Mouse (Mus musculus) neural tube, embryonic 10.5 days (tissue): ENCODE results near the gene Lcn6.
"Not testable (repeated sequence)": the region's sequence is repeated elsewhere in the genome, so short reads cannot be mapped to it uniquely, and the experiment has no call there.

Source experiments
- DNase-seq: peaks from one replicate; pipeline ENCODE4 v3.0.0-alpha.2; 2017; ENCODE audit warnings: low spot score; ENCODE audit errors: extremely low spot score

The Lcn6 gene

DNA sequence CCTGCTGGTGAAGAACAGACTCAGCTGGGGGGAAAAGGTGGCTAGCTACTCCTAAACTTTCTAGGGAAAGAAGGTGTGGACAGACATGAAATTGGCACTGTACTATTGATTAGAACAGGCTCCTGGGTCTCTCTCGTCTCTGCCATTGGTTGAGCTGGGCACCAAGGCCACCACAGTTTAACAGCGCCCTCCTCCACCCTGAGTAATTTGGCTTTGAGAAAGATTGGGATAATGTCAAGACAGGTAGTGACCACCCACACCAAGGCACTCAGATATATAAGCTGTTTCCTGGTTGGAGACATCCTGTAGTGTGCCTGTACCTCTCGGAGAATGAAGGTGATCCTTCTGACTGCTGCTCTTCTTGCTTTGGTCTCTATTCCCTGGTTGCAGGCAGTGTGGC, at the start of gene Lcn6:
Lcn6 (plus strand) TSS at position 301 of the 400 bp plus-strand sequence.
- no peak for DNase-seq

DNA sequence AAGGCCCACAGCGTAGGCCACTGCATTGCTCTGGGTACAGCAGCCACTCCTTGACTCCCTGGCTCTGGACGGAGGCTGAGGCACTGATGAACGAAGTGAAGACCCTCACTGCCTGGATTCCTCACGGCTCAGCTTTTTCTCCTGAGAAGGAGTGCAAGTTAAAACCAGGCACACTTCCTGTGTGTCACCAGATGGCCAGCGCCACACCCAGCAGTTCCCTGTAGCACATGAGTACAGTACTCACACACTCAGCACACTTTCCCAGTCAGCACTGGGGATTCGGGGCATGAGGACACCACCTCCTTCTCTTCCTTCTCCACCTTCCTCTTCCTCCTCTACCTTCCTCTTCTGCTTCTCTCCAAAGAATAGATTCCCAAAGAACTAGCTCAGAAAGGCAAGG, 48.8 kb upstream of the Lcn6 start, which contains the start of gene Fcna:
Fcna (minus strand) TSS at position 220 of the 400 bp plus-strand sequence.
- DNase-seq = no peak

DNA sequence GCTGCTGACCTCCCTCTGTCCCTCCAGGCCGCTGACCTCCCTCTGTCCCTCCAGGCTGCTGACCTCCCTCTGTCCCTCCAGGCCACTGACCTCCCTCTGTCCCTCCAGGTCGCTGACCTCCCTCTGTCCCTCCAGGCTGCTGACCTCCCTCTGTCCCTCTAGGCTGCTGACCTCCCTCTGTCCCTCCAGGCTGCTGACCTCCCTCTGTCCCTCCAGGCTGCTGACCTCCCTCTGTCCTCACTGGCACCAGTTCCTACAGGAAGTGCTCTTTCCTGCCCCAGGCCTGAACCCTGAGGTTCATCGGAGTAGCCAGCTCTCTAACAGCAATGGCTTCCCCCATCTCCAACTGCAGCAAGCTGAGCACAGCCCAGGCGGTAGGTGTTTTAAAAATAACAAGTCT, 47.8 kb upstream of the Lcn6 start:
- DNase-seq = no peak

DNA sequence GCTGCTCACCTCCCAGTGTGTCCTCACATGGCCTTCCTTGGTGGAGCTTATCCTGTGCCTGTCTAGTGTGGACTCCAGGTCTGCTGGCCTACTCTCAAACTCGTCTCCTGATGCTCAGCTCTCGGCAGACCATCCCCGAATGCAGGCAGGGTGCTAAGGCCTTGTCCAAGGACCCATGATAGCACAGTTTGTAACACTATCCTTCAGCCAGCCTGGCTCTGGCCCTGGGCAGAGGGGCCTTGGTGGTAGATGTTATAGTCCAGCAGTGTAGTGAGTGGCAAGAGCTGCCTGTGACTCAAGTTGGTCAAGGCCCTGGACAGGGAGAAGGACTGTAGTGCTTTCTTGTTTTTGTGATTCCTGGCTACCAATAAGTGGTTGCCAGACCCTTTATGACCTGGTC, 43.0 kb upstream of the Lcn6 start:
- DNase-seq = no peak

DNA sequence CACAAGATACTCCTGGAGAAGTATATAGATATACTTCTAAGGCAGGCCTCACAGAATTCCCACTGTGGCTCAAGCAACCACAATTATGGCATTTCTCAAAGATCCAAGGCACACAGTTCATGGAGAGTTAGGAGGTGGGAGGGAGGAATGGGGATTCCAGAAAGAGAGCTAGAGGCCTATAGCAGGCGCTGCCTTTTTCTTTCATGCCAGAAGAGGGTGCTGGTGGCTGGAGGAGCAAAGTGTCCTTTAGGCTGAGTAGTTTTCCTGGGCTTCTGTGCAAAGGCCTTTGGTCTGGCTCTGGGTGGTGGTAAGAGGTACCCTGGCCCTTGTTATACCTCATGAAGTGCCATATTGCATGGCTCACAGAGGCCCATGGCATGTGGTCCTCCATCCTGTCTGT, 42.5 kb upstream of the Lcn6 start:
- no peak for DNase-seq

DNA sequence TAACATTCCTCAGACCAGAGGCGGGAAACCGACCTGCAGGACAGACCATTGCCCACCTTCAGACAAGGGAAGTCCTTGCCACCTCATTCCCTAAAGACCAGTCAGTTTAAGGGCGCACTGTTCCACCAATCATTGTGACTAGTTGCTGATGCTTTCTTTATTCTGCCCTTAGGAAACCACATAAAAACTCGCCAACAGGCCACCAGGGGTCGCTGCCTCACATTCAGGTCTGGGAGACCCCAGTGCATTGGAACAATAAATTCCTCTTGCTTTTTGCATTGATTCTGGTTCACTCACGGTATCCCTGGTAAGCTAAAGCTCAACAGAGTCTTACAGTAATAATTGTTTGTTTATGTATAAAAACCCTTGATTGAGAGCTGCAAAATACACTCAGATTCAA, 36.7 kb upstream of the Lcn6 start:
- peak; percentile 55 for DNase-seq

DNA sequence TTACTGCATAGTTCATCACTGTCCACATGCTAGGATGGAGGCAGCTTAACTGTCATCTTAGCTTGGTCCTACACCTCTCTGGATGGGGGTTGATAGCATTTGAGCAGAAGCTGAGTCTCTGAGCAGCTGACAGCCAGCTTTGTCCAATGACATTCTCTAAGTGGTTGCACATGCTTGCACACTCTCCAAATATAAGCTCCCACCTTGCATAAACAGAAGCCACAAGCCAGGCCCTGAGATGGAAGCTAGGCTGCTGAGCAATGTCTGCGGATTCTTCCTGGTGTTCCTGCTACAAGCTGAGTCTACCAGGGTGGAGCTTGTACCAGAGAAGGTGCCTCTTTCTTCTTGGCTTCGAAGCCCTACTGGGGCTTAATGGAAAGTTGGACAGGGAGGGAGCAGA, 23.7 kb upstream of the Lcn6 start, which contains the start of gene Lcn8:
Lcn8 (plus strand) TSS at position 219 of the 400 bp plus-strand sequence.
- no peak for DNase-seq

DNA sequence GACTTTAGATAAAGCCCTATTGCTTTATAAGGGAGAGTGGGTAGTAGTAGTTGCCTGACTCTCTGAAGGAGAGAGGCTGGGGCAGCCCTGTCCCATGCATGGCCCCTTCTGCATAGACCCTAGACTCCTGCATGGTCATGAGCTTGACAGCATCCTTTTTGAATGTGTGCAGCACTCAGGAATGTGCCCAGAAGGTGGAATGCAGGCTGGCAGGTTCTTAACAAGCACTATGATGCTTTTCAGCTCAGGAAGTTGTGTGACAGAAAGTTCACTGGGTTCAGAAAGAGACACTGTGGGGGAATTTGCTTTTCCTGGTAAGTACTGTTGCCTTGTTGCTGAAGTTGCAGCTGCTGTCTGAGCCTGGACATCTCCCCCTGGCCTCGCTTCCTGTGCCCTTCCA, 22.1 kb upstream of the Lcn6 start:
- DNase-seq = no peak

DNA sequence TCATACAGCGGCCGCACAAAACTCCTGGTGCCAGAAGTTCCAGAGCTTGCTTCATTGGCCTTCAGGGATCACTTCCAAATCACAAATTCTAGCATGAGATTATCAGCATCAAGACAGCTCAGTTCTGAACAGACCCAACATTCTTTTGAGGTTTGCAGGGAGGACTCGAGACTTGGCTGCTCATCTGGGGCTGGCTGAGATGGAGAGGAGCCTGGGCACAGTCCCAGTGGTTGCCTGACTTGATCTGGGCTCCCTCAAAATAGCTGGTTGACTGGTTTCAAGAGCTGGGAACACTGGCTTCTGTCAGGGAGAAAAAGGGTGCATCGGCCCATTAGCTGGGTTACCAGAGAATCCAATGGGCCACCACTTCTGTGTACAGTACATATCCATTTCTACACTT, 19.9 kb upstream of the Lcn6 start:
- DNase-seq = no peak

DNA sequence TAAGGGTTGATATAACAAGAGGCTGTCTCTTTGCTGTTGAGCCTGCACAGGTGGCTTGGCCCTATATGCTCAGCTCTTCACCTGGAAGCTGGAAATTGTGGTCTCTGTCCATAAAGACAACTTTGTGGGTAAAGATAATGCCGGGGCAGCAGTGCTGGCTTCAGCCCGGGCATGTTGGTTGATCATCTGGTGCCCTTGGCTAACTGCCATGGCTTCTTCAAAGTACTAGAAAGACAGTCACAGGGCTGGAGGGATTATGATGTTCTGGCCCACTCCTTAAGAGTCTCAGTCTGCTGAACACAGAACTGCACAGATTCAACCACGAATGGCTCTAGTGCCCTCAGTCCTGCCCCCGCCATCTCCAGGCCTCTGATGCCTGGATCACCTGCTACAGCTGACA, 19.3 kb upstream of the Lcn6 start:
- DNase-seq = no peak

DNA sequence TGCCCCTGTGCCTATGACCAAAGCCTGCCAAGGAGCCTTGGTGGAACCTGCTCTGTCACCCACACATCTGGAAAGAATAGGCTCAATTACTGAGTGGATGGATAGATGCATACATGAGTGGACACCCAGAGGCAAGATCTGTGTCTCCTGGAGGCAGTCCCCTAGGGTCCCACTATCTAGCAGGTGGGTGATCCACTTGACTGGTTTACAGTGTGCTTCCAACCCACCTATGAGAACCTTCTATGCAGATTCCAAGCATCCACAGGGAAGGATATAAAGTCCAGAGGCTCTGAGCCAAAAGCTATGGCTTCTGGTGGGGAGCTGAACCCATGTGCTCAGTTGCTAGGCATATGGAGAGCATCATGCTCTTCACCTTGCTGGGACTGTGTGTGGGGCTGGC, 18.9 kb upstream of the Lcn6 start, which contains the start of gene Lcn5:
Lcn5 (plus strand) TSS at position 301 of the 400 bp plus-strand sequence.
- no peak for DNase-seq

DNA sequence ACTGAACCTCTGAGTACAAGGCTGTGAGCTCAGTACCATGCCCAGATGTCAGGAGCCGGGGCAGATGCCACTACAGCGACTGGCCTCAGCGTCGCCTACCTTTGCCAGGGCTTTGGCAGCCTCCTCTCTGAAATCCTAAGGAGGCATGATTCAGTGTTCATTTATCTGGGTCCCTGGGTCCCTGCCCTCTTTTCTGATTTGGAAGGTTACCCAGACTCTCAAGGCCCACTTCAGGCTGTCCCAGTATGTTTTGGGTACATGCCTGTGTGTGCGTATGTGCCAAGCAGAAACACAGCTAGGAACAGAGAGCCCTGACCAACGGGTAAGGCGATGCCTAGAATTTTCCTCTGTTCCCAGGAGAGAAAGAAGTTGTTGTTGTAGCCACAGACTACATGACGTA, 16.3 kb upstream of the Lcn6 start:
- no peak for DNase-seq

DNA sequence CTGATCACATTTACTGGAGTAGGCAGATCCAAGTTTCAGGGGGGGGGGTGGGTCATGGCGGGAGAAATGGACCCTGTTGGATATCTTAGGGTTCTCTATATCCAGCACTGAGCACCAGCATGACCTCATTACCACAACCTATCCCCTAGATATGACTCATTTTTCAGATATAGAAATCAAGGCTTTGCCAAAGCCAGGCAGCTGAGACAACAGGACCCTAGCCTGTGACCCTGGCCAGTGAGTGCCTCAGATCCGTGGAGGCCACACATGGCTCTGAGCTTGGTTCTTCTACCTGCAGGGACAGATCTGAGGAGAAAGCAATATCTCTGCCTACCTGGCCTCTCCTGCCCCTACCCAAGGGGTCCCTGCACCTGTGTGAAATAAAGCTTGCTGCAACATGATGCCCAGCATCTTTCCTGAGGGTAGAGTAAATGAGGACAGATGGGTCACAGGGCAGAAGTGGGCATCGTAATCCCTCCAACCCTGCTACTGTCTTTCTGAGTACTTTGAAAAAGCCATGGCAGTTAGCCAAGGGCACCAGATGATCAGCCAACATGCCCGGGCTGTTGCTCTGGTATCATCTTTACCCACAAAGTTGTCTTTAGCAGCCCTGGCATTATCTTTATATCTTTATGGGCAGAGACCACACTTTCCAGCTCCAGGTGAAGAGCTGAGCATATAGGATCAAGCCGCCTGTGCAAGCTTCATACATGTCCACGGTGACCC, 15.2 kb upstream of the Lcn6 start:
- DNase-seq = no peak

DNA sequence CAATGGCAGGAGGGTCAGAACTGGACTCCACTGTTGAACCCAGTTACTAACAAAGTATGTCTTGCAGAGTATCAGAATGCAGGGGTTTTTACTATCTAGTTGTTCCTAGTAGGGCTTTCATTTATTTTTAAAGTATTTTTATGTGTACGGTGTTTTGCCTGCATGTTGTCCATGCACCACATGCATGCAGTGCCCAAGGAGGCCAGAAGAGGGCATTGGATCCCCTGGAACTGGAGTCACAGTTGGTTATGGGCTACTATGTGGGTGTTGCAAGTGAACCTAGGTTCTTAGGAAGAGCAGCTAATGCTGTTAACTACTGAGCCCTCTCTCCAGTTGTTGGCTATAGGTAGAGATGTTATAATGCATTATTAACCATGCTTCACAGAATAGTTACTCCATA, 13.1 kb upstream of the Lcn6 start:
- DNase-seq = peak; percentile 50

DNA sequence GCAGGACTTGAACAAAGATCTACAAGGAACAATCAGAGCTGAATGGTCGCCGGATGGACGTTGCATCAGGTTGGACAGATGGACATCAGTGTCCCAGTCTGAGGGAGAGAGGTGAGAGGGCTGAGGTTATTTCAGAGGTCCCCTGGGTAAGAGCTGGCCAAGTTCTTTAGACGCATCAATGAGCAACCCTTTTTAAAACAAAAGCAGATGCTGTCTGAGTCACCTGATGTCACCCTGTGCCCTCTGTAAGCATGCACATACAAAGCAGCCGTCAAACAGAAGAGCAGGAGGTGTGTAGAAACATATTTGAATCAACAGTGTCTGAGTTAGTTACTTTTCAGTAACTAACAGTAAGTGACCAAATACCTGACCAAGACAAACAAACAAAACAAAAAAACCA, 12.5 kb upstream of the Lcn6 start:
- no peak for DNase-seq

DNA sequence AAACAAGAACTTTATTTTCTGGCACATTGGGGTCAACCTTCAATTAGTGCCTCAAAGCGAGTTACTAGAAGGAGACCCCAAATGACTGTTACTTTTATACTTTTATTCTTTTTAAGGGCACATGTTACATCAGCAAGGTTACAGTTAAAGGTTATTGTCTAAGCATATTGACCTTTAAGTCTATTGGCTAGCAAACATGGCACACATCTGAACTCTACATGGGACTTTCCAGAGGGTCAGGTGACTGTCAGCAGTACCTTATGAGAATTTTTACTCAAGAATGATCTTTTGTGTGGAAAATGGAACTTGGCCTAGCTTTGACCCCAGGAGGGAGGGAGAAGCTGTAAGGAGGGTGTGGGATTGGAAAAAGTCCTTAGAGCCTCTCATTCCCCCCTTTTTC, 10.1 kb upstream of the Lcn6 start:
- no peak for DNase-seq

DNA sequence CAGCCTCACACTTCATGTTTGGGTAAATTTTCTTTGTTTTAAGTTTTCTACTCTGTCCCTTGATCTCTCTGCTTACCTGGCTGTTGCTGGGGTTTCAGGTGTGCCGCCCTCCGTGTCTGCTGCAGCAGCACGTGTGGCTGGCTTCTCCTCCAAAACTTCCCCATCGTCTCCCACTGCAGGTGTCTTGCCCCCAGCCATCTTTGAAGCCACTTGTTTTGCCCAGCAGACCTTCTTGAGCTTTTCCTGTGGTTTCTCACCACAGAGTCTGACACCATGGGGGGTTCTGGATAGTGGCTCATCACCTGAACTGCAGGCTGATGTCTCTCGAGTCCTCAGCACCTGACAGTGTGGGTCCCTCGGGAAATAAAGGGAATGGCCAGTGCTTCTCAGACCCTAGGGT, 3.0 kb downstream of the Lcn6 start:
- no peak for DNase-seq

DNA sequence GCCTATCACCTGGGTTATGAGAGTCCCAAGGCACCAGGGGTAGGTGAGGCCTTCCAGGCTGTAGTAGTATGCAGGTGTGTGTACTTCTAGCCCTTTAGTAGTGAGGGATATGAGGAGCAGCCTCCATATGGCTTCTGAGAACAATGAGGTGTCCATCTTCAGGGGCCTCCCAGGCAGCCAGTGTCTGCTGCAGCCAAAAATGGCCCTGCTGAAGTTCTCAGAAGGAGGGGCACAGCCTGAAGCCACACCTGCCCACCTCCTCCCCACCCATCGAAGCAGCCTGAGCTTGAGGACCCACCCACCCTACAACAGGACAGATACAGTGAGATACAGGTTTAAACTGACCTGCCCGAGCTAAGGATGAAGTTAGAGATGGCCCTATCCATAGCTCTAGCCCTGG, 5.8 kb downstream of the Lcn6 start, which contains the start of gene Lcn10:
Lcn10 (plus strand) TSS at position 301 of the 400 bp plus-strand sequence.
- DNase-seq = no peak

DNA sequence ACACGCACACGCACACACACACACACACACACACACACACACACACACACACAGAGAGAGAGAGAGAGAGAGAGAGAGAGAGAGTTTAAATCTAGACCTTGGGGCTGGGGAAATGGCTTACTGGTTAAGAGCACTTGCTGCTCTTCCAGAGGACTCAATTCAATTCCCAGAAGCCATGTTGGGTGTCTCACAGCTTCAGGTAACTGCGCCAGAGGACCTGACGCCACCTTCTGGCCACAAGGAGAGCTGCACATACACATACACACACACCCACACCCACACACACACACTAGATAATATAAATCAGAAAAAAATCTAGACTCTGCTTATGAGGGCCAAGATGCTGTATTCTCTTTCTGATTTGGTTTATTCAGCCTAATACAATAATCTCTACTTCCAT, 10.4 kb downstream of the Lcn6 start:
- DNase-seq = no peak

DNA sequence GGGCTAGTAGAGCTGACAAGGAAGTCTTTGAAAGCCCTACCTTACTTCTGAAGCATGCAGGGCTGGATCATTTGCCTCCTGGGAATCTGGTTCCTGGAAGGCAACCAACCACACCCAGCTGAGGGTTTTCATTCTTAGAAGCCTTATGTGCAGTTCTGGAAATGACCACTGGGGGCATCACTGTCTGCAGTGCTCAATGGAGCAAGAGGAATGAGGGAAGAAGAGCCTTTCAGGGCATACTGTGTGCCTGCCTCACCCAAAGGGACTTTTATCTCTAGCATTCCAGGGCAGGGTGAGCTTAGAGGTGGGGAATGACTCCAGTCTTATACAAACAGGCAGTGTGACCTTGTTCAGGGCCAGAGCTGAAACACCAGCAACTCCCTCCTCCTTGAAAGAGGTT, 18.0 kb downstream of the Lcn6 start:
- peak; percentile 70 for DNase-seq

DNA sequence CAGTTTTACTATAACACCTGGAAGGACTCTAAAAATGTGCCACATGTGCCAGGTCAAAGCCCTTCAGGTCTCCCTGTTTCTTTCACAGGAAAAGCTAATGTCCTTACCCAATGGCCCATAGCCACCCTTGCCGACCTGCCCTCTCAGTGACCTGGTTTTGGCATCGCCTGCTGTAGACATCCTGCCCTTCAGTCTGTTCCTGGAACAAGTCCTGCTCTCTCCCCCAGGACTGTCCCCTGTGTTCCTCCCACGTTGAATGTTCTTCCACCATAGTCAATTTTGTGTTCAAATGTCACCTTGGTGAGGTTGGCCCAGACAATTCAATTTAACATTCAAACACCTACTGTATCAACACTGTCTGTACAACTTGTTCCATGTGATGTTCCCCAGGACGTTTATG, 20.4 kb downstream of the Lcn6 start:
- no peak for DNase-seq

DNA sequence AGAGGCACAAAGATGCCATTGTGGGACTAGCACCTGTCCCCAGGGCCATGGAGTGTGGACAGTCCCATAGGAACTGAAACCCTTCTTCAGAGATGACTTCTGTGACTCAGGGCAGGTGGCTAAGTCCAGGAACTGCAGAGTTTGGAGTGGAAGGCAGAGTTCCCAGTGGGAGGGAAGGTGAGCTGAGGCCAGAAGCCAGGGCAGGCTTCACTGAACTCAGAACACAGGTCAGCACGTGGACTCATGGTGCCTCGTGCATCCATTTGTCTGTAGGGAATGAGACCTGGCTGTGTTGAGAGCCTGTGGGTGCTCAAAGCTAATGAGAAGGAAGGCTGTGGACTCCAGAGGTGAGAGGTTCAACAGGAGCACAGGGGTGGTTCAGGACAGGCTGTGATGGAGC, 22.1 kb downstream of the Lcn6 start:
- no peak for DNase-seq

DNA sequence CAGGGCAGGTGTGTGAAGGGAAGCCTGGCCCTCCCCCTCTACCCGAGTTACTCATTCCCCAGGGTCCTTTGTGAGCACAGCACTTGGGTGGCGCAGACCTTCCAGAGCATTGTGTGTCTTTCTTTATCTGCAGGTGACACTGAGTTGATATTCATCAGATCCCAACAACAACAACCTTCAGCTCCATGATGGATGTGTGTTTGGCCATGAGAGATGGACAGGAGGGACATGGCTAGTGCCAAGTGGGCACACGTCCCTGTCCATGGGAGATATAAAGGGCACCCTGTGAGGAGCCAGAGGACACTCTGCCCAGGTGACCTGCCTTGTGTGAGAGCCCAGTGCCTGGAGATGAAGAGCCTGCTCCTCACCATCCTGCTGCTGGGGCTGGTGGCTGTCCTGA, 23.2 kb downstream of the Lcn6 start, which contains the start of gene Obp2a:
Obp2a (plus strand) TSS at position 301 of the 400 bp plus-strand sequence.
- not testable (repeated sequence) for DNase-seq
